Mouse (Mus musculus) midbrain, embryonic 13.5 days (tissue): ENCODE measurements around the gene Slc35f2. TPM values are rescaled to one million over a fixed set of nuclear protein-coding genes. Genes with fewer than 3 reads are reported as not detected.

ENCODE experiments used
- ATAC-seq: fragments of 200-750 bp; cut with Nextera tagmentation; 2 replicates; pipeline ENCODE4 v1.8.0; 2017; ENCODE audit warnings: mild to moderate bottlenecking, moderate TSS enrichment, moderate library complexity
- H3K27ac ChIP-seq: fragments of 300-500 bp; sonication (generic); 2 replicates; pipeline ENCODE4 v1.5.1; 2015; ENCODE audit warnings: inconsistent platforms, mild to moderate bottlenecking, moderate library complexity
- H3K27me3 ChIP-seq: fragments of 300-500 bp; sonication (generic); 2 replicates; pipeline ENCODE4 v1.6.1; 2015; ENCODE audit warnings: mild to moderate bottlenecking, inconsistent platforms
- H3K36me3 ChIP-seq: fragments of 300-500 bp; sonication (generic); 2 replicates; pipeline ENCODE4 v1.6.1; 2015; ENCODE audit warnings: mild to moderate bottlenecking, inconsistent platforms
- H3K4me1 ChIP-seq: fragments of 300-500 bp; sonication (generic); replicated peaks from 2 replicates; pipeline ENCODE4 v1.6.1; 2015; ENCODE audit warnings: inconsistent platforms
- H3K4me2 ChIP-seq: fragments of 300-500 bp; sonication (generic); replicated peaks from 2 replicates; pipeline ENCODE4 v1.6.1; 2015; ENCODE audit warnings: moderate library complexity, mild to moderate bottlenecking, inconsistent platforms
- H3K4me3 ChIP-seq: fragments of 300-500 bp; sonication (generic); replicated peaks from 2 replicates; pipeline ENCODE4 v1.5.1; 2015; ENCODE audit warnings: mild to moderate bottlenecking, inconsistent platforms
- H3K9ac ChIP-seq: fragments of 300-500 bp; sonication (generic); replicated peaks from 2 replicates; pipeline ENCODE4 v1.6.1; 2015; ENCODE audit warnings: mild to moderate bottlenecking, inconsistent platforms
- H3K9me3 ChIP-seq: fragments of 300-500 bp; sonication (generic); 2 replicates; pipeline ENCODE4 v1.6.1; 2016; ENCODE audit warnings: mild to moderate bottlenecking, inconsistent platforms
- WGBS: fragments of 180-500 bp; shearing (Covaris S2); methylation state at CpG from one replicate; pipeline ENCODE4 v1.1.7; 2015; 5-methylcytosine and 5-hydroxymethylcytosine counted together
- polyA plus RNA-seq: library from polyadenylated mRNA; unstranded; fragments of >200 nt; fragmentation: Nextera tagmentation; extraction: Ambion mirVana; gene quantifications from 2 replicates; pipeline ENCODE4 v1.2.1, GENCODE M21; 2015

The Slc35f2 gene
- polyA plus RNA-seq, 1 experiment from 2014 or later = 3.9 TPM

GRCm38 (mm10) chr9:53786561-53787407 lies 15.4 kb downstream of the Slc35f2 start:
- ATAC-seq = no peak
- Histone ChIP-seq H3K4me1 (no peaks in the 10 kb centered on the region), H3K27me3 (no peaks in the 10 kb centered on the region), H3K4me2 (no peak overlapping the region), H3K27ac (no peak overlapping the region), H3K9ac (no peak overlapping the region), H3K9me3 (no peaks in the 10 kb centered on the region), H3K36me3 (no peaks in the 10 kb centered on the region), H3K4me3 (no peak overlapping the region)
- WGBS = 87% methylated on average over 16 of the region's 16 CpGs

GRCm38 (mm10) chr9:53793830-53794330 lies 22.5 kb downstream of the Slc35f2 start:
- Histone ChIP-seq H3K27ac (no peak overlapping the region), H3K4me1 (no peaks in the 10 kb centered on the region), H3K9ac (no peak overlapping the region), H3K4me2 (no peak overlapping the region), H3K27me3 (no peaks in the 10 kb centered on the region), H3K36me3 (no peaks in the 10 kb centered on the region), H3K4me3 (no peak overlapping the region), H3K9me3 (no peaks in the 10 kb centered on the region)
- WGBS = 78% methylated on average over 1 of the region's 1 CpGs
- no peak for ATAC-seq

GRCm38 (mm10) chr9:53794490-53794889 lies 23.2 kb downstream of the Slc35f2 start:
- Histone ChIP-seq H3K27ac (no peak overlapping the region), H3K4me3 (no peak overlapping the region), H3K9ac (no peak overlapping the region), H3K36me3 (no peaks in the 10 kb centered on the region), H3K4me1 (no peaks in the 10 kb centered on the region), H3K9me3 (no peaks in the 10 kb centered on the region), H3K27me3 (no peaks in the 10 kb centered on the region), H3K4me2 (no peak overlapping the region)
- ATAC-seq = no peak
- WGBS = 66% methylated on average over 9 of the region's 9 CpGs

GRCm38 (mm10) chr9:53795351-53795750 lies 24.0 kb downstream of the Slc35f2 start:
- H3K4me2 ChIP-seq = no peak overlapping the region
- no peak overlapping the region for H3K4me3 ChIP-seq
- no peak for ATAC-seq
- no peaks in the 10 kb centered on the region for H3K36me3 ChIP-seq
- no peaks in the 10 kb centered on the region for H3K4me1 ChIP-seq
- no peaks in the 10 kb centered on the region for H3K27me3 ChIP-seq
- no peak overlapping the region for H3K9ac ChIP-seq
- H3K27ac ChIP-seq = no peak overlapping the region
- no peaks in the 10 kb centered on the region for H3K9me3 ChIP-seq

- no peaks in the 10 kb centered on the region for H3K9me3 ChIP-seq
- H3K9ac ChIP-seq = no peak overlapping the region
- no peaks in the 10 kb centered on the region for H3K36me3 ChIP-seq
- H3K4me2 ChIP-seq = no peak overlapping the region
- ATAC-seq = no peak
- no peaks in the 10 kb centered on the region for H3K27me3 ChIP-seq
- no peak overlapping the region for H3K4me3 ChIP-seq
- WGBS = 88% methylated on average over 3 of the region's 3 CpGs
- H3K27ac ChIP-seq = no peak overlapping the region
- H3K4me1 ChIP-seq = no peaks in the 10 kb centered on the region
Measured at GRCm38 (mm10) chr9:53796386-53796785, 25.0 kb downstream of the Slc35f2 start.

GRCm38 (mm10) chr9:53797141-53797540 lies 25.8 kb downstream of the Slc35f2 start:
- no peak for ATAC-seq
- WGBS = 86% methylated on average over 2 of the region's 2 CpGs
- no peaks in the 10 kb centered on the region for H3K36me3 ChIP-seq
- H3K9ac ChIP-seq = no peak overlapping the region
- H3K9me3 ChIP-seq = no peaks in the 10 kb centered on the region
- no peak overlapping the region for H3K4me3 ChIP-seq
- no peak overlapping the region for H3K27ac ChIP-seq
- no peaks in the 10 kb centered on the region for H3K4me1 ChIP-seq
- no peaks in the 10 kb centered on the region for H3K27me3 ChIP-seq
- no peak overlapping the region for H3K4me2 ChIP-seq

- WGBS = 96% methylated on average over 7 of the region's 7 CpGs
- no peaks in the 10 kb centered on the region for H3K9me3 ChIP-seq
- H3K9ac ChIP-seq = no peak overlapping the region
- ATAC-seq = no peak
- H3K4me2 ChIP-seq = no peak overlapping the region
- no peaks in the 10 kb centered on the region for H3K36me3 ChIP-seq
- no peak overlapping the region for H3K27ac ChIP-seq
- H3K4me1 ChIP-seq = no peaks in the 10 kb centered on the region
- H3K27me3 ChIP-seq = no peaks in the 10 kb centered on the region
- H3K4me3 ChIP-seq = no peak overlapping the region
Measured at GRCm38 (mm10) chr9:53802921-53803320, 31.6 kb downstream of the Slc35f2 start.

- H3K4me2 ChIP-seq = no peak overlapping the region
- no peak overlapping the region for H3K9ac ChIP-seq
- no peaks in the 10 kb centered on the region for H3K36me3 ChIP-seq
- no peaks in the 10 kb centered on the region for H3K4me1 ChIP-seq
- ATAC-seq = no peak
- 29% methylated on average over 7 of the region's 7 CpGs for WGBS
- no peak overlapping the region for H3K27ac ChIP-seq
- no peaks in the 10 kb centered on the region for H3K27me3 ChIP-seq
- no peak overlapping the region for H3K4me3 ChIP-seq
- no peaks in the 10 kb centered on the region for H3K9me3 ChIP-seq
Measured at GRCm38 (mm10) chr9:53806496-53807086, 35.3 kb downstream of the Slc35f2 start.

- Histone ChIP-seq H3K9ac (no peak overlapping the region), H3K27me3 (no peaks in the 10 kb centered on the region), H3K9me3 (no peaks in the 10 kb centered on the region), H3K27ac (no peak overlapping the region), H3K4me1 (no peaks in the 10 kb centered on the region), H3K4me2 (no peak overlapping the region), H3K36me3 (no peaks in the 10 kb centered on the region), H3K4me3 (no peak overlapping the region)
- WGBS = 94% methylated on average over 6 of the region's 6 CpGs
- no peak for ATAC-seq
Measured at GRCm38 (mm10) chr9:53813418-53813817, 42.1 kb downstream of the Slc35f2 start.

- no peak overlapping the region for H3K4me3 ChIP-seq
- H3K27me3 ChIP-seq = no peaks in the 10 kb centered on the region
- no peaks in the 10 kb centered on the region for H3K9me3 ChIP-seq
- no peak overlapping the region for H3K27ac ChIP-seq
- no peaks in the 10 kb centered on the region for H3K36me3 ChIP-seq
- no peak overlapping the region for H3K9ac ChIP-seq
- 38% methylated on average over 4 of the region's 4 CpGs for WGBS
- H3K4me2 ChIP-seq = no peak overlapping the region
- no peak for ATAC-seq
- H3K4me1 ChIP-seq = no peaks in the 10 kb centered on the region
Measured at GRCm38 (mm10) chr9:53818760-53819159, 47.4 kb downstream of the Slc35f2 start.

- H3K27ac ChIP-seq = no peak overlapping the region
- H3K4me2 ChIP-seq = no peak overlapping the region
- no peaks in the 10 kb centered on the region for H3K9me3 ChIP-seq
- 11% methylated on average over 9 of the region's 9 CpGs for WGBS
- H3K4me1 ChIP-seq = peaks cover 5% of the 10 kb centered on the region; the same call in 1 of the 2 replicates
- no peak overlapping the region for H3K4me3 ChIP-seq
- 0 out of 2 replicates have a peak, but pooled peaks have one; percentile 17 for ATAC-seq
- no peaks in the 10 kb centered on the region for H3K36me3 ChIP-seq
- H3K9ac ChIP-seq = no peak overlapping the region
- 0 out of 2 replicates have a peak, but pooled peaks cover 5% of the 10 kb centered on the region for H3K27me3 ChIP-seq
Measured at GRCm38 (mm10) chr9:53825318-53825717, 54.0 kb downstream of the Slc35f2 start.

- 21% methylated on average over 14 of the region's 14 CpGs for WGBS
- peak overlapping the region; percentile 69 for H3K9ac ChIP-seq
- peak overlapping the region; percentile 50 for H3K4me3 ChIP-seq
- peak overlapping the region; percentile 60 for H3K4me2 ChIP-seq
- peak; percentile 58 for ATAC-seq
- no peaks in the 10 kb centered on the region for H3K36me3 ChIP-seq
- H3K27ac ChIP-seq = peak overlapping the region; percentile 64
- H3K27me3 ChIP-seq = 0 out of 2 replicates have a peak, but pooled peaks cover 5% of the 10 kb centered on the region
- no peaks in the 10 kb centered on the region for H3K9me3 ChIP-seq
- peaks cover 5% of the 10 kb centered on the region; the same call in 1 of the 2 replicates for H3K4me1 ChIP-seq
Measured at GRCm38 (mm10) chr9:53829081-53829865, 57.9 kb downstream of the Slc35f2 start.
